Mouse (Mus musculus) c-Kit-positive CD71-negative TER-119-negative erythroid progenitor cells, embryonic 14.5 days (primary cell): ENCODE data around the gene Lgals1.
A peak's percentile ranks its signal among the peaks of the same experiment; 100 is the strongest.

Source experiments
- DNase-seq: peaks from one replicate; pipeline ENCODE4 v3.0.0-alpha.2; 2013; ENCODE audit warnings: low read depth

The Lgals1 gene

DNA sequence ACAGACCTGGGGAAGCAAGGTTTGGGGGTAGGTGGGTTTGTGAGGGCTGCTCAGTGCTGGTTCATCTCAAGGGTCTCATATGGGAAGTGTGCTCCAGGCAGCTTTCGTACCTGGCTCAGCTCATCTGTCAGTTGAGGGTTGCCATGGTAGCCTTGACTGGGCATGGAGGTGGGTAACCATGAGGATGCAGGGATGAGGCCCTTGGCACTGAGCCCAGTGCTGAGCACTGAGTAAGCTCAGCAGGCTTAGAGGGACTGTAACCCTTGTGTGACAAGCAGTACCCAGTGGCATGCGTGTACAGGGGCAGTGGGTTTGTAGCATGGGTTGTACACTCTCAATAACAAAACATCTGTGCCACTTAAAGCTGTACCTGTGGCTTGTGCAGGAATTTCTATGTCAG, 11.4 kb downstream of the Lgals1 start:
- DNase-seq, result no peak

DNA sequence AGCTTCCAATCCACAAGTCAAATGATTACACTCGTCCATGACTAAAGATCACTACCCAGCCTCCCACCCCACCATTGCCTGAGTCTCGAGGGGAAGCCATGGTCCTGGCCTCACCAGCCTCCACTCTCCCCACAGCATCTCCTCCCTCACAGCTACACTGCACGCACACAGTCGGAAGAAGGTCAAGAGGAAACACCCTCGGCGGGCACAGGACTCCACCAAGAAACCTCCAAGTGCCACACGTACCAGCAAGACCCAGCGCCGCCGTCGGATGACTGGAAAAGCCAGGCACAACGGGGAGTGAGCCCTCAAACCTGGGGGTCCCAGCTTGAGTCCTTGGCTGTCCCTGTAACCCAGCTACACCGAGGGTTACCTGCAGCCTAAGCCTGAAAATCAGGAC, 13.8 kb downstream of the Lgals1 start:
- DNase-seq, result no peak

DNA sequence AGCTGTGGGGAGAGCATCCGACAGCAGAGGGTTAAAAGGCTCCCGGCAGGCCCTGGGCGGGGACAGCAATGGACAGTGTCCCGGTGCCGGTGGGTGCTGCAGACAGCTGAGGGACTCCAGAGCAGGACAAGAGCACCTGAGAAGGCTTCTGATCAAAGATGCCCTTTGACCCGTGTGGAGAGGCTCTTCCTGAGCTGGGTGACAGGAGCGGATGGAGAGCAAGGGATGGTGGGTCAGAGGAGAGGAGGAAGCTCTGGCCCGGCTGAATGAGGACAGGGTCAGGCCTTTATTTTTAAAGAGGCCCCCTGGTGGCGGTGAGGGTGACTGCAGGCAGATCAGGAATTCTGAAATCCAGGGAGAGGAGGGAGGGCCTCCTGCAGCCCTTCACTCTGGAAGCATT, 16.1 kb downstream of the Lgals1 start:
- DNase-seq, result no peak

DNA sequence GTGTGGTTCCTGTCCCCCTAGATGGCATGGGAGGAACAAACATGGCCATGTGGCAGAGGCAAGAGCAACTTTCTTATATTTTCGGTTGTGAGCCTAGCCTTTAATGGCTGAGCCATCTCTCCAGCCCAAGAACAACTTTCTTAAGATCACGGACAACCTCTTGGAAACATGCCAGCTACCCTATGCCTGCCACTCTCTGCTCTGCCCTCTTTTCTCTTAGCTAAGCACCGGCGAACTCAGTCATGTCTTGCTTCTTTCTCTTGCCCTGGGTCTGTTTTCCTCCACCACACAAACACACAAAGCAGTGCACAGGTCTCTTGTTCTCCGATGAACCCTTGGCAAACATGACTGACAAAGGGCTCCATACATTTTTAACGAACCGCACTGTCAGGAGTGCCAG, 19.7 kb downstream of the Lgals1 start:
- DNase-seq, result no peak

DNA sequence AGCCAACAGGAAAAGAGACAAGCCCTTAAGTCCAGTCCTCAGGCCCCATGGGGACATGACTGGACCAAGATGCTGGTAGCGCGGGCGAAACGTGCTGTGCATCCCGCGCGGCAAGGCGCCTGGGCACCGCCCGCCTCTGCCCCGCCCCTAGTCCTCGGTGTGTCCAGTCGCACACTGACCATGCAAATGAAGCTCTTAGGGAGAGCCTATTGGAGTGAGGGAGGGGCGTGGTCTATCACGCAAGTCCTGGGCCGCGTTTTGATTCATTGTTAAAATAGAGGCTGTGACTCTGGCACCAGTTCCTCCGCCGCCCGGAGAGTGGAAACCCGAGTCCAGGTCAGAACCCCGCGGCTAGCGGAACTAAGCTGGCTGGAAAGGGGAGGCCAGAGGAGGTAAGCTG, 21.1 kb downstream of the Lgals1 start, which contains the start of gene Triobp:
TSS of gene Triobp (plus strand) at position 68 of the 400 bp plus-strand sequence.
- DNase-seq, result no peak

DNA sequence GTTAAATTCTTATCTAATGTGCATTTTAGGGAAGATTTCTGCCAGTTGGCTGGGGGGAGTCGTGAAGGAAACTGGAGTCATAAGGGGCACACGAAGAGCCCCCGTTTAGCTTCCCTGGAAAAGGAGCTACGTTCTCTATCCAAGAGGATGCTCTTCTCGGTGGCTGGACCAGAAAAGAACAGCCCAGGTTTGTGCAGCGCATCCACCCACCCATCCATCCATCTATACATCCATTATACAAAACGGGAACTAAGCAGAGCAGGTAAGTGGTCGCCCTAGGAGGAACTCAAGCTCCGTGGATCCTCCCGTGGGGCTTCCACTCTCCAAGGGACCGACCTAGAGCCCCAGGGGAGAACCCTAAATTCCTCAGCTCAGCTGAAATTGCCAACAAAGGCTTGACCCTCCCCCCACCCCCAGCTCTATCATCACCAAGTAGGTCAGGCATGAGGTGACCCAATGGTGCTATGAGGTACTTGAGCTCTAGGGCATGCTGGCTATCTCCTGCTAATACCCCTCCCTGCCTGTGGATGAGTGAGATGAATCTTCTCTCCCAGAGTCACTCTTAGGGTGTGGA, 21.7 kb downstream of the Lgals1 start:
- DNase-seq, result no peak

DNA sequence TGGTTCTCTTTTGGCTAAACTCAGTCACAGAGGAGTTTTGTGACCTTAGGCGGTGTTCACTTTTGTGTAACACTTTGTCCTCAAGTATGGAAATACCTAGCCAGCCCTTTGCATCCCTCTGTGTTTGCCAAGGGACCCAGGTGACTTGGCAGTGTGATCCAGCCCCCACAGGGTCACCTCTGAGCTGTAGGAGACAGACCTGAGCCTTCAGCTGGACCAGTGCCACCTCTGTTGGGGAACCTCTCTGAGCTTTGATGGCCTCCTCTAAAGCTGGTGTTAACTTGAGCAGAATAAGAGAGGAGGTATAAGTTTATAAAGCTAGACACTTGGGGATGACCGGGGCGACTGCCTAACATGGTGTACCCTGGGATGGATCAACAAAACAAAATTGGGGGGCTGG, 22.4 kb downstream of the Lgals1 start:
- DNase-seq, result no peak

DNA sequence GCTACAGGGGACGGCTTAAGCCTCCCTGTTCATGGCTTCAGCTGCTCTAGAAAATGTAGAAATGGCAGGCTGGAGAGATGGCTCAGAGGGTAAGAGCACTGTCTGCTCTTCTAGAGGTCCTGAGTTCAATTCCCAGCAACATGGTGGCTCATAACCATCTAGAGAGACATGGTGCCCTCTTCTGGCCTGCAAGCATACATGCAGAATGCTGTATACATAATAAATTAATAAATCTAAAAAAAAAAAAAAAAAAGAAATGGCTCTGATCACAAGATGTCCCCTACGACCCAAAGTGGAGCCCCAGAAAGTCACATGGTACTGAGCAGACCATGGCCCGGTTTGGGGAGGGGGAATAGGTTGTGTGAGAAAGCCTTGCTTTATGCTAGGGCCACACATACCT, 29.1 kb downstream of the Lgals1 start:
- no peak for DNase-seq

DNA sequence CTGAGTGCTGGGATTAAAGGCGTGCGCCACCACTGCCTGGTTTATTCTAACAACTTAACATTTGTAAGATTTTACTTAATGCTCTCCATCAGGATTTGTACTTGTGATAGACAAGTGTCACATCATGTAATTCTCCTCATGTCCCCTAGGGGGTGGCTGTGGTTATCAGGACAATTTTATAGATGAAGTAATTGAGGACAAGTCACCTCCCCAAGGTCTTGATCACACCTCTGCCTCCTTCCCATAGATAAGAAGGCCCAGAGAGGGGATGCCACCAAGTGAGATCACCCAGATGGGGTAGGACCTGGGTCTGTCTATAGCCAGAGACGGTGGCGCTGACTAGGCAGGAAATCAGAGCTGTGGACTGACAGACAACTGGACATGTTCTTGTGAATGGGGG, 29.8 kb downstream of the Lgals1 start:
- no peak for DNase-seq

DNA sequence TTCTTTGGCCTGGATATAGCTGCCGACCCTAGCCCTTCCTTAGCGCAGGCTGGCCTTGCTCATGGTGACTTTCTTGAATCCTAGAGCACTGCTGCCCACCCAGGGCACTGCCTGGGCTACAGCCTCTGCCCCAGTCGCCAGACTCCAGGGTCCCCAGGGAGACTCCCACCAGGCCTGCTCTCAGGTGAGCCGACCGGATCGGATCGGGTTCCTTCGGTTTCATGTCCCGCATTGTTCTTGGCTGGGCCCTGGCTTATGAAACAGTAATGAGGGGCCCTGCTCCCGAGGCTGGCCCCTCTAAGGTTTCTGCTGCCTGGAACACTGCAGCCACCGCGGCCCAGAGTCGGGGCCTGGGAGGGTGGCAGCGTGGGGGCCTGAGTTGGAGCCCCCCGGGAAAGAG, 30.5 kb downstream of the Lgals1 start:
- no peak for DNase-seq

DNA sequence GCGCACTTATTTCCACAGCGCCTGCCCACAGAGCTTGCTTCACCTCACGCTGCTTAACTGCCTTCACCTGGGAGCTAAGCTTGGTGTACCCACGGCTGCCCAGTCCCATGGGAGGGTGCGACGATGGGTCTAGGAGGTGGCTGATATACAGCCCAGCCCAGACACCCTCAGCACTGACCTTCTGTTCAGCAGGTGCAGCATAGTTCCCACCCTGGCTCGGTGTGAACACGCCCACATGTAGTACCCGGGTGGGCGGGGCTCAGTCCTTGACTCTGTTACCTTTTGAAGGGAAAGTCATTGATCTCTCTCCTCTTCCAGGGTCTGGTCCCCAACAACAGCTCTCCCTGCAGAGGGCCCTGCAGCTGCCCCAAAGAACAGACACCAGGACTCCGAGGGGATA, 33.0 kb downstream of the Lgals1 start:
- DNase-seq, result no peak

DNA sequence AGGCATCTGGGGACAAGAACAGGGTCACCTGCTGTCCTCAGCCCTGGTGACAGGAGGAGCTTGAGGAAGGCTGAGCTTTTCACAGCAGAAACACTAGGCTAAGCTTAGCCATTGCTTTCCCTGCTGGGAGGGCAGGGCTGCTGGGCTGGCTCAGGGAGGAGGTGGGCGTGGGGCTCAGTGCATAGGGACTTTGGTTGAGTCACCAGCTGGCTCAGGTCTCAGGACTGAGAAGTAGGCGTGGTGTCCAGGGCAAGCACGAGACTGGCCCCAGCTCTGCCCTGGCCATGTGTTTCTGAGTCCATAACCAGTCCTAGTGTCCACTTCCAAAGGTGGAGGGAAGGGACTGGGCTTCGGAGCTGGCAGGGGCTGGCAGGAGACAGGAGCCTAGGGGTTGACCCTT, 33.6 kb downstream of the Lgals1 start:
- no peak for DNase-seq

DNA sequence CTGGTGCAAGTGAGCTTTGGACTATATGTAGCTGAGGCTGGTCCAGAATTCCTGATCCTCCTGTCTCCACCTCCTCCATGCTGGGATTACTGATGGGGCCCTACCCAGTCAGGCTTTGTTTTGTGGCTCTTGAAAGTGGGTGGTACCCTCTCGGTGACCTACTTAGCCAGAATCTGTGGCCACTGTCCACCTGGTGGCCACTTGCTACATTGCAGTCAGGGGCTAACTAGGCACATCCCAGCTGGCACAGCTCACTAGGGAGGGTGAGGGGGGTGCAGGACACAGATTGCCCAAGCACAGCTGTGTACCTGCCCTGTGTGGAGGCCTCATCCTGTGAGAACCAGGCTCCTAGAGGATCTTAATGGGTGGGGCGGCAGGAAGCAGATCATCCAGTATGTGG, 36.4 kb downstream of the Lgals1 start:
- DNase-seq, result peak; percentile 56

DNA sequence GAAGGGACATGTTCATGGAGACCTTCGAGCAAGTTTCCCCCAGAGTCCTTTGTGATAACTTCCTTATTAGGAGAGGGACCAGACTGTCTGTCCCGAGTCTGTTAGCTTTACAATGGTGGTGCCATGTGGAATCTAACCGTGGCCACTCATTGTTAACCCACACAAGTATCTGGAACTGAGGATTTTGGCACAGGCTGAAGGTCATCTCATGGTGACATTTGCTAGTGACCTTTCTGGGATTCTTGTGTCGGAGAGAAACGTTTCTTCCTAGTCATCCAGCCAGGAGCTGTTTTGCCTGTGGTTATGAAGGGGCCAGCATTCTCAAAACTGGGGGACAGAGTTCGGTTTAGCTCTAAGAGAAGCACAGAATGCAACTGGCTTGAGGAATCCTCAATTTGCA, 45.1 kb downstream of the Lgals1 start:
- DNase-seq, result no peak

DNA sequence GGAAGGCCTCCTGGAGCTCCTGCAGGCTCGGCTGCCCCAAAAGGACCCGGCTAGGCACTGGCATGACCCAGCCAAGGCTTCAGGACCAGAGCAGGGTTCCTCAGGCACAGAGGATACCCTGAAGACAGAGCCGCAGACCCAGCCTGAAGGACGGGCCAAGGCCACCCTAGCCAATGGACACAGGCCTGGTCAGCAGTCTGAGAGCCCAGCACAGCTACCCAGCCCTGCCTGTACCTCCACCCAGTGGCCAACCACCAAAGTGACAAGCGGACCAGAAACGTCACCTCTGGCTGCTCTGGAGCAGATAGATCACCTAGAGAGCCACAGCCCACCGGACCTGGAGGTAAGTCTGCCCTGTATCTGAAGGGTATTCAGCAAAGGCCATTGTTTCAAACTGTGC, 47.4 kb downstream of the Lgals1 start:
- no peak for DNase-seq

DNA sequence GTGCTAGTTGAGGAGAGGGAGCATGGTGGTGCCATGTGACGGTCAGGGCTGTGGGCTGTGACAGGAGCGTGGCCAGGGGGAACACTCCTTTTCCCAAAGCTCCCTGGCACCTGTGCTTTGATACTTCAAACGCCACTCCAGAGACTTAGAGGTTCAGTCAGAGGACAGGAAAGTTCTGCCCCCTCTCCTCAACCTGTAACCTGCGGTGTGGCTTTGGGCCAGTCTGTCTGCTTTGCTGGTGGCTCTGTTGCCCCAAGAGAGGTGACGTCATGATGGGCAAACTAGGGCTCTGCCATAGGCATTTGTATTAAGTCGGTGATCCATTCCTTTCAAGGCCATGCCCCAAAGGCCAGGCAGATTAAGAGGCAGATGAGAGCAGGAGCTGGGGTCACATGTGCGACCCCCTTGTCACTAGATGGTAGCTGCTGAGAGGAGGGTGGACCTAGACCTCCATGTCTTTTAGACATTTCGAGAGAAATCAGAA, 51.2 kb downstream of the Lgals1 start:
- no peak for DNase-seq

DNA sequence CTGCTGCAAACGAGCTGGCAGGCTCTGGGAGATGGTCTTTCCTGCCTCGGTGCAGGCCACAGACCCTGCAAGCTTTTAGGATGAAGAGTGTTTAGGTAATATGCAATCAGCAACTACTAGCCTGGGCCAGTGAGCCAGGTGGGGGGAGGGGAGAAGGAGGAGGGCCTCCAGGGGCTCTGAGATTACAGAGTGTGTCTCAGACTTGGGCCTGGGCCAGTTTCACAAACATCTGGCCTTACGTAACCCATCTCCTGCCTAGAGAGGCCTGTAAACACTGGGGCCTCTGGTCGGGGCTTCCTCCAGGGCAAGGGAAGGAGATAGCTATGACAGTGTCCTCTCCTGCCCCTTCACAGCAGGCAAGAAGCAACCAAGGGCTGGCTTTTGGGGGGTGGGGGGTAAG, 52.4 kb downstream of the Lgals1 start:
- peak; percentile 56 for DNase-seq
